Mouse (Mus musculus) left cerebral cortex, postnatal 14 days (tissue): ENCODE results near the gene Cfap73. TPM values are rescaled to one million over a fixed set of nuclear protein-coding genes. Genes with fewer than 3 reads are reported as not detected.

Experiments used
- DNase-seq, 2 experiments: peaks; one replicate each; pipeline ENCODE4 v3.0.0; 2021 to 2022; ENCODE audit warnings: low spot score in 2 of 2, mixed read lengths in 1 of 2
- intact Hi-C: fragments of 180-260 bp; cut with DNase I; formaldehyde crosslinking; loops from one replicate; pipeline ENCODE4 v1.15.1; 2025
- total RNA-seq, 2 experiments: library from RNA; stranded (reverse); gene quantifications; 2 replicates each; pipeline ENCODE4 v1.2.3; 2021

The Cfap73 gene
- total RNA-seq, 2 experiments from 2014 or later: not detected

DNA sequence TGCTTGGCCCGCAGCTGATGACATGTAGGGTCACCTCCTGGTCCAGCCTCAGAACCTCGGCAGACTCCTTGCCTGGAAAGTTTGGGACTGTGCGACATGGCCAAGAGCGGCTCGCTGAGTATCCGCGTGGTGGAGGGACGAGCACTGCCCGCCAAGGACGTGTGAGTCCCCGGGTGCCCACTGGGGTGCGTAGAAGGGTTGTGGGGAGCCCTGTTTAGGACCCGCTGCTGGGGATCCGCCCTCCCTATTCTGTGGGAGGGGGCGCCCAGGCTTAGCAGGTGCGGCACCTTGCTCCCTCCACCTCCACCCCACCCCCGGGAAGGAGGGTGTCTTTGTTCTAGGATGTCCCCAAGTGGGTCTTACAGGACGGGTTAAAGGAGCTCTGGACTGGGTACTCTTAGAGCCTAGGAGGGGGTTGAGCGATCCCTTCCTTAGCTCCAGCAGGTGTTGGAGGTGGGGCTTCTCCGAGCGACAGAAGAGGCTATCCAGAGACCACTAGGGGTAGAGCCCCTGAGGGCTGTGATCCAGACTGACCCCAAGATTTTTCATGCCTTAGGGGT is 15.4 kb upstream of the Cfap73 start:
- intact Hi-C loops: loop anchor here (1.0 kb wide), 1 partner anchor 28 kb away; no protein-coding TSS in a partner anchor
- peak; percentile 36 to 50 for DNase-seq

DNA sequence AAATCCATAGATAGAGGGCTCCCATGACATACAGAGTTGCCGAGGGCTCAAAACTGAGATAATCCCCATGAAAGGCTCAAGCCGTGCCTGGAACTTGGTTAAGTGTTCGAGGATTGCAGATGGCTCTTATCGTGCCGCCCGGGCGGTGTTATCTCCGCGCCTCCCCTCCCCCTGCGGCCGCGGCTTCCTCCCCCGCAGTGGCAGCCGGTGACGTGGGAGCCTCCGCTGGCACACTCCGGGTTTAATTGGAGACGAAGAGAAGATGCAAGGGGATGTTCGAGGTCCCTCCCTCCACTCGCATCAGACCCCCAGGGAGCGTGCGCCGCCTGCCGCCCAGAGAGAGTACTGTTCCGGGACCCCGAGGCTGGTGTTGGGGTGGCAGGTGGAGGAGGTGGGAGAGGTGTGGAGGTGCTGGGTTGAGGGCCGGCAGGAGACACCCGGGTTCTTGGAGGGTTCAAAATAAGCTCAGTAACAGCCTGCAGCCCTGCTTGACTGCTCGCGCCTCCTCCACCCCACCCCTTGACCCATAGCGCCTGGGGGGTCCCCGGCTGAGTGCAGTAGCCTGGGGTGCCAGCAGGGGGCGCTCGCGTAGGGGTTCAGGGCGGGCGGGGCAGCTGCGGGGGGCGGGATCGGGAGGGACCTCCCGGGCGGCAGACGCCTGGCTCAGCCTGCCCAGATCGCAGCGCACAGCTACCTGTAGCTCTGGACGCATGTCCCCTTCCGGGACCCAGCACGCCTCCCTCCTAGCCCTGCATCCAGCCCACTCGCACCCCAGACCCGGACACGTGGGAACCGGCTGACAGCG is 14.7 kb upstream of the Cfap73 start, which contains the start of gene Rasal1:
Gene Rasal1, plus strand, starts transcription at position 244 of the 805 bp plus-strand sequence.
- intact Hi-C loops: loop anchor here (1.0 kb wide), 1 partner anchor 27 kb away; no protein-coding TSS in a partner anchor

DNA sequence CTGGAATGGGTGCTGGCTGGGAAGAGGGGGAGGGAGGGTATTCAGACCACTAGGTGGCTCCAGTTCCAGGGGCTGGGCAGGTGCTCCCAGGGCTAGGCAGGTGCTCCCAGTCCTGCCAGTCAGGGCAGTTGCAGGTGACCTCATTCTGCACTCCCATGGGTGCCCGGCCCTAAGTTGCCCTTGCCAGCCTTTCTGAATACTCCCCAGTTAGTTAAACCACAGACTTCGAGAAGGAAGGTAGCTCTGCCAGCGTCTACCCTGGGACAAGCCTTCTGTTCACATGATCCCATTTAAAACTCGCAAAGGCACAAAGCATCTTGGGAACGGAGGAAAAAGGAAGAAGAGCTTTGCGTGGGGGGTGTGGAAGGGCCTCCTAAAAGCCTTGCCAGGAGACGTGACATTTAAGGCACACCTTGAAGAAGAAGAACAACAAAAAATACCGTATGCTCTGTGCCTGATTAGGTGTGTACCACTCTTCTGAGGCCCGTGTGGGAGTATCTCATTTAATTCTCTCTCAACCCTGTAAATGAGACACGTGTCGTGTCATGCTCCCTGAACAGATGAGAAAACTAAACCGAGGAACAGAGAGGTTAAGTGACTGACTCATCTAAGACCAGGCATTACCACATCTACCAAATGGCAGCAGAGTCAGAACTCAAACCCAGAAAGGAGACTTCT is 13.9 kb upstream of the Cfap73 start:
- peak; percentile 46 to 71 for DNase-seq
- intact Hi-C loops: no loop called here

More for the DNA sequence above, 14.7 kb upstream of the Cfap73 start, which contains the start of gene Rasal1:
- DNase-seq: peak; percentile 84 to 92

DNA sequence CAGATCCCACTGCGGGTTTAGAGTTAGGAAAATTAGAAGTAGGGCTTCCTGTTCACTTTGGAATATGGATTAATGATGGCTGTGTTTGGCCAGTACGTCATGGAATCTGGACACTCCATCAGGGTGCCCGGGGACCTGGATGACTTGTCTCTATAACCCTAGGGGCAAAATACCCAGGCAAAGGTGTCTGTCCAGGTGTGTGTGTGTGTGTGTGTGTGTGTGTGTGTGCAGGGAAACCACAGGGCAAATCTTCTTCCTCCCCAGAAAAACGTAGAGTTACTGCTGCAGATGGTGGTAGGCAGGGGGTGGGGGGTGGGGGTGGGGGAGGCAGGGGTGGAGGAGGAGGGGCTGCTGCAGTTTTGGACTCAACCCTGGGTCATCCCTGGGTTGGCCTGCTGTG is 13.3 kb upstream of the Cfap73 start:
- no peak for DNase-seq

DNA sequence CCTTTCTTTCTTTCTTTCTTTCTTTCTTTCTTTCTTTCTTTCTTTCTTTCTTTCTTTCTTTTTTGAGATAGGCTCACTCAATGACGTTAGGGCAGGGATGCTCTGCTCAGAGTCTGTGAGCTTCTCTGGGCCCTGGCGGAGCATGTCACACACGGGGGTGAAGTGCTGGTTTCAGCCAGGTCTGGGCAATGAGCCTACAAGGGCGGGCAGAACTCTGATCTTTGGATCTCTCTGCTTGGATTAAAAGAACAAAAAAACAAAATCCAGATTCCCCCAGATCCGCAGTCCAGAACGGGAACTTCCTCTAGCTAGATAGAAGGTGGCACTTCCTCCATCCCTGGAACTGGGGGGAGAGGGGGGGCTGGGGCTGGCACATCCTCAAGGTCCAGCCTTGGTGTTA is 11.8 kb upstream of the Cfap73 start:
- no peak for DNase-seq
- intact Hi-C loops: no loop called here

More for the DNA sequence above, 13.3 kb upstream of the Cfap73 start:
- intact Hi-C loops: no loop called here

- no peak for DNase-seq
- intact Hi-C loops: no loop called here
These were observed 10.2 kb upstream of the Cfap73 start for GRCm38 (mm10) chr5:120644227-120644626.

DNA sequence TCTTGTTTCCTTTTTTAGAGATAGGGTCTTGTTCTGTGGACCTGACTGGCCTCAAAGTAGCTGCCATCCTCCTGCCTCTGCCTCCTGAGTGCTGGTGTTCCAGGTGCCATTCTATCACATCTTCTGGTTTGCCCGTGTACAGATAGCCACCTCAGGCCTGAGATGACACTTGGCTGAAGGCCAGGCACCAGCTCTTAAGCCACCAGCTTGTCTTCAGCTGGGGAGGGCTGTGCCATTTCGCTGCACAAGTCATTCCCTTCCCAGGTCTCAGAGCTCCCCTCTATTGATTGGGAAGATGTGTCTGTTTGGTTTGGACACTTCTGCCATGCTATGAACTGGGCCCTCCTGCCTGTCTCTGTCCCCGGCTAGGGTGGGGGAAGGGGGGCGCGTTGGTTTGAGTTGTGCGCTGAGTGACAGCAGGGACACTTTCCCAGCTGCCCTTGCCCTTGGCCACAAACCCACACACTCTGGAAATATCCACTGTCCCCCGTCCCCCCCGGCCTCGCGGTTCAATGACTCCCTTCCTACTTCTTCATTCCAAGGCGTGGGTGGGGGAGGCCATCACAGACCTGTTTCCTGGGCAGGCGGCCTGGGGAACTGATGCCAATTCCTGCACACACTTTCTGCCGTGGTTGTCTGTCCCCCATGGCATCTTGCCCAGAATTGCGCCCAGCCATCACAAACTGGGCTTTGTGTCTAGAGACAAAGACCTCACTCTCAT is 9.5 kb upstream of the Cfap73 start:
- intact Hi-C loops: no loop called here
- DNase-seq: no peak

DNA sequence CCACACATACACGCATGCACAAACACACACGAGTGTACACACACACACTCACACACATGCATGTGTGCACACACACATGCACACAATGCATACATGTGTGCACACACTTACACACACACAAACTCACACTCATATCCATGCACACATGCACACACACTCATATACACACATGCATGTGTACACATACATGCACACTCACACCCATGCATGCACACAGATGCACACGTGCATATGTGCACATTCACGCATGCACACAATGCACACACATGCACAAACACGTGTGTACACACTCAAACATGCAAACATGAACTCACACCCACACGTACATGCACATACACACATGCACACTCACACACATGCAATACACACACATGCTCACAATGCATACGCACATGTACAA is 6.1 kb upstream of the Cfap73 start:
- DNase-seq: no peak
- intact Hi-C loops: no loop called here

GRCm38 (mm10) chr5:120635633-120636032 is 1.6 kb upstream of the Cfap73 start:
- intact Hi-C loops: no loop called here
- no peak for DNase-seq

- no peak for DNase-seq
- intact Hi-C loops: no loop called here
These were observed 825 bp upstream of the Cfap73 start for GRCm38 (mm10) chr5:120634860-120635259.

- no peak for DNase-seq
- intact Hi-C loops: no loop called here
These were observed 2.1 kb downstream of the Cfap73 start for GRCm38 (mm10) chr5:120631892-120632291.

DNA sequence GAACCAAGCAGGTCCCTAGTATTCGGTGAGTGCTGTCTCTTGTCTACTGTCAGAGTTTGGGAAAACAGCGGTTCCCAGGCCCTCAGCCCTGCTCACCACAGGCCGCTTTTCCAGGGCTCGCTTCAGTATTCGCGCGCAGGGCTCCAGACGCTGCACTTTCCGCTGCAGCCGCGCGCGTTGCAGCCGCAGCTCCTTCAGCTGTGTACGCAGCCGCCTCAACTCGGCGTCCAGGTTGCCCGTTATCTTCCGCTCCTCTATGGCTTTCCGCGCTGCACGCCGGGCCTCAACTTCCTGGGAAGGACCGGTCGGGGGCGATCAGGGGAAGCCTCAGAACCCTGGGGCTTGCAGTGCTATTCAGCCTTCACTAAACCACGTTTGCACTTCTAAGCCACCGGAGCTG is 2.9 kb downstream of the Cfap73 start:
- intact Hi-C loops: no loop called here
- DNase-seq: no peak

DNA sequence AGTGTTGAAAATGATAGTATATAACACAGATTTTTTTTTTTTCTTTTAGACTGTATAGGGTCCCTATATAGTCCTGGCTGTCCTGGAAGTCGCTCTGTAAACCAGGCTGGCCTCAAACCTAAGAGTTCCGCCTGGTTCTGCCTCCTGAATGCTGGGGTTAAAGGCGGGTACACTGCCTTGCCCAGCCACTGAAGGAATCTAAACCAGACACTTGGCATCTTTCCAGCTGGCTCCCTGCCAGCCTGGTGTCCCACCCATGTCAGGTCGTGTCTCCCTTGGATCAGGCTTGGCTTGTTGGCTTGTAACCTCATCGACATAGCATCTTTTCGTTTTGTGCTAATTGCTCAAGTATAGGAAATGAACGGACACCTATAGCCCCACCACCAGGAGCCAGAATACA is 5.4 kb downstream of the Cfap73 start:
- intact Hi-C loops: no loop called here
- no peak for DNase-seq

GRCm38 (mm10) chr5:120627515-120628300 is 6.3 kb downstream of the Cfap73 start:
- intact Hi-C loops: no loop called here
- no peak for DNase-seq

DNA sequence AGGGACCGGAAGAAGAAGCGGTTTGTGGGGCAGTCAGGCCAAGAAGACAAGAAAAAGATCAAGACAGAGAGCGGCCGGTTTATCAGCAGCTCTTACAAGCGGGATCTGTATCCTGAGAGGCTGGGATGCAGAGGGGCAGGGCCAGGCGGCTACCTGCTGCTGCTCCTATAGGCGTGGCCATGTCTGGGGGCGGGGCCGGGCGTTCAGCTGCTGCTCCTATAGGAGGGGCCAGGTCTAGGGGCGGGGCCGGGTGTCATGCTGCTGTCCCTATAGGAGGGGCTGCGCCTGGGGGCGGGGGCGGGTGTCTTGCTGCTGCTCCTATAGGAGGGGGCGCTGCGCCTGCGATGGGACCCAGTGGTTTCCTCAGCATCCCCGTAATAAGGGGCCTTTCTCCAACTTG is 7.6 kb downstream of the Cfap73 start:
- DNase-seq: no peak
- intact Hi-C loops: no loop called here

DNA sequence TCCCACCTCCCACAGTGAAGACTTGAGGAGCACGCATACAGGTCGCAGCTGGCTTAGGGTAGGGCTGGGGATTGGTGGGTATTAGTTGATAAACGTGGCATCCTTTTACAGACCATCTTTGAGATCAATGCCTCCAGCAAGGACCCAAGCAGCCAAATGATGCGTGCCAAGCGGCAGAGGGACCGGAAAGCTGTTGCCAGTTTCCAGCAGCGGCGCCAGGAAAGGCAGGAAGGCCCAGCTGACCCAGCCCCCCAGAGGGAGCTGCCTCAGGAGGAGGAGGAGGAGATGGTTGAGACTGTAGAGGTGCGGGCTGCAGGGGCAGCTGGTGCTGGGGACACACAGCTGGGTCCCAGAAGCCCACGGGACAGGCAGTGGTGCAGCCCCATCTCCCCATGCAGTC is 9.6 kb downstream of the Cfap73 start:
- DNase-seq: no peak
- intact Hi-C loops: no loop called here

- intact Hi-C loops: no loop called here
- DNase-seq: peak in 1 of 2 experiments; percentile 49
These were observed 11.7 kb downstream of the Cfap73 start for GRCm38 (mm10) chr5:120622198-120622851.

DNA sequence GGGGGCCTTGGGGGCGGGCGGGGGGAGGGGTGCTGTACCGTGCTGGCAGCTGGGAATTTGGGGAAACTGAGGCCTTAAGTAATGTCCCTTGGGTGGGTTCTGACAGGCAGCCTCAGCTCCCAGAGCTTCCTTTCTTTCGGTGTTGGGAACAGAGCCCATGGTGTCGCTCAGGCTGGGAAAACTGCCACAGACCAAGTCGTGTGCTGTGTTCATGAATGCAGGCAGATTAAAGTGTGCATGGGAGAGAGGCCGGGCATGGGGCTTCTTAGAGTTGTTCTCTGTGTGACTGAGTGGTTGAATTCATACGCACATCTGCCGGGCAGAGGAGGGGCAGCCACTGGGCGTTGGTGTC is 12.2 kb downstream of the Cfap73 start:
- intact Hi-C loops: loop anchor here (1.0 to 2.0 kb wide), 2 partner anchors 27 to 125 kb away; no protein-coding TSS in a partner anchor
- peak in 1 of 2 experiments; percentile 60 for DNase-seq
